In the genomic region with DNA sequence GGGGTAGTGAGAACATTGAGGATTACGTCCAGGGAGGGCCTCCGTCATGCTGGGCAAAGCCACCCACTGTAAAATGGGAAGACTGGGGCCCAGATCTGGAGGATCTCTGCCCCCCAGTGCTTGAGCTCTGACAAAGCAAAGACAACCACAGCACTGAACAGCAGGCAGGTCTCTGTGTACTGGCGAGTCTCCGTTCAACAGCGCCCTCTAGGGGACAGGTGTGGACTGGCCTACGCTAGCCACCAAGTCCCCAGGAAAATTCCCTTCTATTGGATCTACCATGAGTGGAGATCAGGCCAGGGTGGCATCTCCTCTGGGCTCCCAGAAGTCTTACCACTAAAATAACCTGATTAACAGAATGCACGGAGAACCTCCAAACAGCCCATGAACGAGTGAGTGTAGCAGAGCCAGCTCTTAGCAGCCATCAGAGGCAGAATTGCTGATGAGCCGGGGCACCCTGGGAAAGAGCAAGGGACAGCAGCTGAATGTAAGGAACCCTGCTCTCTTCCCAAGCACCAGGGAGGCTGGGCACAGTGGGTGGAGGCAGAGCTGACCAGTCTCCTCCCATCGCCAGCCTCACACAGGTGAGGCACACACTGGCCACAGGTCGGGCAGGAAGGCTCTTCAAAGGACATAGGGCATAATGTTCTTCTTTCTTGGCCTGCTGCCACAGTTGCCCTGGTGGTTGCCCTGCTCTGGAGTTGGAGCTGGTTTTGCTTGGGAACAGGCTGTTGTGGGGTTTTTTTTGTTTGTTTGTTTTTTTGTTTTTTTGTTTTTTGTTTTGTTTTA, we compare ENCODE assay signal across 9 mouse cellular contexts. TPM values are rescaled to one million over a fixed set of nuclear protein-coding genes. Genes with fewer than 3 reads are reported as not detected.
A peak's percentile ranks its signal among the peaks of the same experiment; 100 is the strongest.
DNase-seq lines count a peak whose midpoint lies in the region; ATAC-seq lines count a peak whose summit lies in the region.
"Had no signal": no experiment of that assay in that cellular context is flagged by ENCODE, and none has a peak within 500 bp of the region (broad histone marks: within the 10 kb centered on the region; RNA-seq: fewer than 3 reads in every experiment).

No protein-coding gene starts in this region.

- no peak overlapping the region for H3K9ac ChIP-seq in midbrain, embryonic 14.5 days (replicated peaks; ENCODE audit: low read length)
- H3K9ac ChIP-seq in midbrain, embryonic 11.5 days (ENCODE audit: low read length) = no peak overlapping the region
- H3K9ac ChIP-seq: neural tube, embryonic 12.5 days had no signal

- H3K27me3 ChIP-seq in midbrain, embryonic 14.5 days (ENCODE audit: control insufficient read depth, insufficient read depth, low read length) = no peaks in the 10 kb centered on the region
- H3K27me3 ChIP-seq in midbrain, embryonic 11.5 days (ENCODE audit: control insufficient read depth, insufficient read depth, low read length) = no peaks in the 10 kb centered on the region
- H3K27me3 ChIP-seq: neural tube, embryonic 12.5 days had no signal

- H3K4me3 ChIP-seq in midbrain, embryonic 14.5 days (replicated peaks; ENCODE audit: low read depth, low read length) = no peak overlapping the region
- no peak overlapping the region for H3K4me3 ChIP-seq in midbrain, embryonic 11.5 days (ENCODE audit: low read depth, low read length)
- H3K4me3 ChIP-seq: neural tube, embryonic 12.5 days had no signal

- H3K9me3 ChIP-seq in midbrain, embryonic 14.5 days (ENCODE audit: control insufficient read depth, low read length) = no peaks in the 10 kb centered on the region
- H3K9me3 ChIP-seq in midbrain, embryonic 11.5 days (ENCODE audit: control insufficient read depth, low read length) = no peaks in the 10 kb centered on the region
- H3K9me3 ChIP-seq: neural tube, embryonic 12.5 days had no signal

- no peak overlapping the region for H3K27ac ChIP-seq in midbrain, embryonic 14.5 days (replicated peaks; ENCODE audit: low read depth, low read length)
- H3K27ac ChIP-seq in midbrain, embryonic 11.5 days (ENCODE audit: low read depth, low read length) = no peak overlapping the region
- H3K27ac ChIP-seq: neural tube, embryonic 12.5 days had no signal

- WGBS in midbrain, embryonic 14.5 days = 40% methylated on average over 11 of the region's 11 CpGs
- WGBS in midbrain, embryonic 11.5 days = 39% methylated on average over 11 of the region's 11 CpGs

- no peak for ATAC-seq in midbrain, embryonic 14.5 days (ENCODE audit: low FRiP score, low TSS enrichment)
- no peak for ATAC-seq in midbrain, embryonic 11.5 days (ENCODE audit: low FRiP score)

- DNase-seq in midbrain, embryonic 14.5 days = peak; percentile 58
- no peak for DNase-seq in midbrain, embryonic 11.5 days (ENCODE audit: low spot score, missing footprints)
- DNase-seq in adrenal gland, postnatal 10 days = peak; percentile 64
- DNase-seq in cerebellum, postnatal 25 days = peak; percentile 60 to 78
- DNase-seq in kidney, adult 9 months = peak; percentile 92
- peak; percentile 53 for DNase-seq in lung, postnatal 25 days (ENCODE audit: low spot score)
- peak; percentile 70 for DNase-seq in thymus, postnatal 4 days

- no peak overlapping the region for H3K4me2 ChIP-seq in midbrain, embryonic 14.5 days (ENCODE audit: low read length)
- no peak overlapping the region for H3K4me2 ChIP-seq in midbrain, embryonic 11.5 days
- H3K4me2 ChIP-seq: neural tube, embryonic 12.5 days had no signal

- H3K4me1 ChIP-seq in midbrain, embryonic 14.5 days (ENCODE audit: control insufficient read depth, insufficient read depth, low read length) = no peaks in the 10 kb centered on the region
- H3K4me1 ChIP-seq in midbrain, embryonic 11.5 days (ENCODE audit: control insufficient read depth, insufficient read depth, low read length) = no peaks in the 10 kb centered on the region
- H3K4me1 ChIP-seq: neural tube, embryonic 12.5 days had no signal

- no peaks in the 10 kb centered on the region for H3K36me3 ChIP-seq in midbrain, embryonic 14.5 days (ENCODE audit: control insufficient read depth, insufficient read depth, low read length)
- no peaks in the 10 kb centered on the region for H3K36me3 ChIP-seq in midbrain, embryonic 11.5 days (ENCODE audit: control insufficient read depth, insufficient read depth, low read length)
- H3K36me3 ChIP-seq: neural tube, embryonic 12.5 days had no signal

RNA-seq across cellular contexts. Expression of gene Slc22a13, which starts 16.5 kb away (rescaled TPM):
- 0.12 TPM in 1 of 2 replicates, not detected in the other for polyA plus RNA-seq in midbrain, embryonic 14.5 days (2014; fragmentation: Nextera tagmentation; extraction: Ambion mirVana)
- polyA plus RNA-seq in midbrain, embryonic 11.5 days (2014; fragmentation: Nextera tagmentation; extraction: Ambion mirVana) = not detected in 2 replicates
- not detected for total RNA-seq in adrenal gland, postnatal 10 days (2021)
- polyA plus RNA-seq: gonadal fat pad, adult 2 months; neural tube, embryonic 12.5 days had no signal

RNA-seq across cellular contexts. Expression of gene Gm47289, which starts 33.4 kb away (rescaled TPM):
- polyA plus RNA-seq in midbrain, embryonic 14.5 days (2014; fragmentation: Nextera tagmentation; extraction: Ambion mirVana) = not detected in 2 replicates
- not detected in 2 replicates for polyA plus RNA-seq in midbrain, embryonic 11.5 days (2014; fragmentation: Nextera tagmentation; extraction: Ambion mirVana)
- not detected for total RNA-seq in adrenal gland, postnatal 10 days (2021)
- polyA plus RNA-seq: neural tube, embryonic 12.5 days had no signal

RNA-seq across cellular contexts. Expression of gene Acaa1b, which starts 35.5 kb away (rescaled TPM):
- polyA plus RNA-seq in midbrain, embryonic 14.5 days (2014; fragmentation: Nextera tagmentation; extraction: Ambion mirVana) = 1.2 and 2.8 TPM in 2 replicates
- 1.0 and 1.4 TPM in 2 replicates for polyA plus RNA-seq in midbrain, embryonic 11.5 days (2014; fragmentation: Nextera tagmentation; extraction: Ambion mirVana)
- 100 to 1,000 TPM in 1 of 2 experiments, 10 to 100 TPM in 1; 67.7 to 107 TPM for total RNA-seq in adrenal gland, postnatal 10 days (2021)
